Mouse (Mus musculus) lung, postnatal 14 days (tissue): ENCODE data around the gene Trio.

Source experiments
- DNase-seq: peaks from one replicate; pipeline ENCODE4 v3.0.0; 2021

Trio gene

GRCm38 (mm10) chr15:27991066-27991701, 34.5 kb downstream of the Trio start:
- DNase-seq, result no peak

- DNase-seq, result no peak
These were observed 37.7 kb downstream of the Trio start for GRCm38 (mm10) chr15:27987979-27988378.

- DNase-seq, result no peak
These were observed 40.8 kb downstream of the Trio start for GRCm38 (mm10) chr15:27984881-27985280.

GRCm38 (mm10) chr15:27981764-27982500, 43.7 kb downstream of the Trio start:
- no peak for DNase-seq

GRCm38 (mm10) chr15:27981258-27981657, 44.4 kb downstream of the Trio start:
- DNase-seq, result no peak

- DNase-seq, result no peak
These were observed 45.2 kb downstream of the Trio start for GRCm38 (mm10) chr15:27980436-27980835.

GRCm38 (mm10) chr15:27976950-27977349, 48.7 kb downstream of the Trio start:
- DNase-seq, result no peak

- DNase-seq, result no peak
These were observed 49.3 kb downstream of the Trio start for GRCm38 (mm10) chr15:27976366-27976765.

- no peak for DNase-seq
These were observed 51.0 kb downstream of the Trio start for GRCm38 (mm10) chr15:27974637-27975036.

- DNase-seq, result no peak
These were observed 57.5 kb downstream of the Trio start for GRCm38 (mm10) chr15:27968183-27968582.

GRCm38 (mm10) chr15:27967128-27967876, 58.3 kb downstream of the Trio start:
- DNase-seq, result no peak

GRCm38 (mm10) chr15:27964877-27965276, 60.8 kb downstream of the Trio start:
- DNase-seq, result no peak

GRCm38 (mm10) chr15:27963506-27963905, 62.1 kb downstream of the Trio start:
- DNase-seq, result no peak

GRCm38 (mm10) chr15:27960642-27961041, 65.0 kb downstream of the Trio start:
- no peak for DNase-seq

- no peak for DNase-seq
These were observed 67.8 kb downstream of the Trio start for GRCm38 (mm10) chr15:27957867-27958266.

- no peak for DNase-seq
These were observed 70.0 kb downstream of the Trio start for GRCm38 (mm10) chr15:27955614-27956013.

- no peak for DNase-seq
These were observed 71.3 kb downstream of the Trio start for GRCm38 (mm10) chr15:27954356-27954755.

- no peak for DNase-seq
These were observed 72.1 kb downstream of the Trio start for GRCm38 (mm10) chr15:27953570-27953969.

- no peak for DNase-seq
These were observed 74.5 kb downstream of the Trio start for GRCm38 (mm10) chr15:27951195-27951594.

- DNase-seq, result no peak
These were observed 76.5 kb downstream of the Trio start for GRCm38 (mm10) chr15:27949196-27949595.

GRCm38 (mm10) chr15:27947880-27948279, 77.8 kb downstream of the Trio start:
- DNase-seq, result no peak

- no peak for DNase-seq
These were observed 80.1 kb downstream of the Trio start for GRCm38 (mm10) chr15:27945570-27945969.

GRCm38 (mm10) chr15:27944898-27945297, 80.8 kb downstream of the Trio start:
- no peak for DNase-seq
